Mouse (Mus musculus): ENCODE results near the gene Foxn3.

- TF ChIP-seq POLR2A (IDR thresholded peaks at IDR 0.05; ENCODE audit: insufficient read depth, low read length), result no peak
- TF ChIP-seq CTCF (IDR thresholded peaks at IDR 0.05; ENCODE audit: low read depth, low read length), result no peak
Observed at GRCm38 (mm10) chr12:99352583-99352982, 210.8 kb downstream of the Foxn3 start.

Data from ES-Bruce4 (cell line).